Mouse (Mus musculus): ENCODE measurements around the gene Hgd. TPM values are rescaled to one million over a fixed set of nuclear protein-coding genes. Genes with fewer than 3 reads are reported as not detected.
"Not testable (repeated sequence)": the region's sequence is repeated elsewhere in the genome, so short reads cannot be mapped to it uniquely, and the experiment has no call there.

The Hgd gene
- total RNA-seq, 1 experiment from 2014 or later, result not detected

DNA sequence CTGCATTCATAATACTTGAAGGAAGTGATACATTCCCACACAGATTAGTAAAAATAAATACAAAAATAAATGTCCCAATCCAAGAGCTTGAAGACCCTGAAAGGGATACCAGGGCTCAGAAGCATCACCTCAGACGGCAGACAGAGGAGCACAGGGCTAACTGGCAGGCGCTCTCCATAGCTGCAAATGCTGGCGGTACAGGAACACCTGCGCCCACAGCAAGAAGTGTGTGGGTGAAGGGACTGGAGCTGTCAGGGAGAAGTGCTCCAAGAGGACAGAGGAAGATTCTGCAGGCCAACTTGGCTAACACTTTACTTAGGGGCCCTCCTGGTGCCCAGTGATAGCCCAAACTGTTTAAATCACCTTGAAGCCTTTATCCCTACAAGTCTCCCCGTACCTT, 32.1 kb downstream of the Hgd start:
- no peak for ATAC-seq (replicated peaks in 1 of 2; ENCODE audit: insufficient read depth in 1 of 2, low FRiP score in 2 of 2, low TSS enrichment in 1 of 2, low read depth in 1 of 2, poor library complexity in 2 of 2, severe bottlenecking in 2 of 2)

DNA sequence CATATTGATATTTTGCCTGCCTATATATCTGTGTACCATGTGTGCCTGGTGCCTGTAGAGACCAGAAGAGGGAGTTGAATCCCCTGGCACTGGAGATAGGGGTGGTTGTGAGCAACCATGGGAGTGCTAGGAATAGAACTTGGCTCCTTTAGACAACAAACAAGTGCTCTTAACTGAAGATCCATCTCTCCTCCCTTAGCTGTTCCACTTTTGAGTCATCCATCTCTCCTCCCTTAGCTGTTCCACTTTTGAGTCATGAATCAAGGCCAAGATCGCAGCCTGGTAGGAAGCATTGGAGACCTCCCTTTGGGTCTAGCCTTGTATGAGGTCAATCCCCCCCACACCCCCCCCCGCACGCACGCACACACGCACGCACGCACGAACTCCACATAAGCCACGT, 34.6 kb downstream of the Hgd start:
- ATAC-seq (replicated peaks in 1 of 2; ENCODE audit: insufficient read depth in 1 of 2, low FRiP score in 2 of 2, low TSS enrichment in 1 of 2, low read depth in 1 of 2, poor library complexity in 2 of 2, severe bottlenecking in 2 of 2), result no peak

DNA sequence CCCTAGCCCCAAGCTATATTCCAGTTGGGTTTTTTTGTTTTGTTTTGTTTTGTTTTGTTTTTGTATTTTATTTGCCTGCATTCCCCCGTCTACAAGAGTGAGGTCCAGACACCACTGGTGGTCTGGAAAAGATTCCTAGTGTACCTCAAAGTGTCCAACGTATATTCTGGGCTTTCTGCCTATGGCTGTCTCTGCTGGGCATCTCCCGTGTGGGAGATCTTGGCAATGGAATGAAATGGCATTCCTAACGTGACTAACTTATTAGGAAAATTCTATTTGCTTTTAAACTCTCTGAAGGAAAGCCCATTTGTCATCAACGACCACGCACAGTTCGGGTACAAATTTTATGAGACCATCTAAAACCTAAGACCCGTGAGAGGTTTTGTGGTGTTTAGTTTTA, 35.5 kb downstream of the Hgd start:
- ATAC-seq (replicated peaks in 1 of 2; ENCODE audit: insufficient read depth in 1 of 2, low FRiP score in 2 of 2, low TSS enrichment in 1 of 2, low read depth in 1 of 2, poor library complexity in 2 of 2, severe bottlenecking in 2 of 2), result no peak

- ATAC-seq (replicated peaks in 1 of 2; ENCODE audit: insufficient read depth in 1 of 2, low FRiP score in 2 of 2, low TSS enrichment in 1 of 2, low read depth in 1 of 2, poor library complexity in 2 of 2, severe bottlenecking in 2 of 2), result no peak
These were observed 36.2 kb downstream of the Hgd start for GRCm38 (mm10) chr16:37616104-37616503.

- no peak for ATAC-seq (replicated peaks in 1 of 2; ENCODE audit: insufficient read depth in 1 of 2, low FRiP score in 2 of 2, low TSS enrichment in 1 of 2, low read depth in 1 of 2, poor library complexity in 2 of 2, severe bottlenecking in 2 of 2)
These were observed 37.7 kb downstream of the Hgd start for GRCm38 (mm10) chr16:37617695-37618094.

DNA sequence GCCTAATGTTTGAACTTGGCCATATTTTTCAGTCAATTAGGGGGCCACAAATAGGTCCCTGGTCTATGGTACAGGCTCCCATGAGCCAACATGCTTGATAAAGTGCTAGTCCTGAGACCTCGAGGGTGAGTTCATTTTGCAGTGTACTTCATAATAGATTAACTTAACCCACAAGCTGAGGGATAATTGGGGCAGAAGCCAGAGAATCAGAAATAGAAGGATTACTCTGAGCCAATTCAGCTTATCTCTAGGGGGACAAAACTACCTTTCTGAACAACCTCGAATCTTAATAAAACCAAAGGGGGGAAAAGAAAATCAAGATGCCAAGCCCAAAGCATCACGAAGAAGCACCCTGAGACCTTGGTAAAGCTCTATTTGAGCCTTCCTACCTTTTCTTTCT, 42.5 kb downstream of the Hgd start:
- no peak for ATAC-seq (replicated peaks in 1 of 2; ENCODE audit: insufficient read depth in 1 of 2, low FRiP score in 2 of 2, low TSS enrichment in 1 of 2, low read depth in 1 of 2, poor library complexity in 2 of 2, severe bottlenecking in 2 of 2)

DNA sequence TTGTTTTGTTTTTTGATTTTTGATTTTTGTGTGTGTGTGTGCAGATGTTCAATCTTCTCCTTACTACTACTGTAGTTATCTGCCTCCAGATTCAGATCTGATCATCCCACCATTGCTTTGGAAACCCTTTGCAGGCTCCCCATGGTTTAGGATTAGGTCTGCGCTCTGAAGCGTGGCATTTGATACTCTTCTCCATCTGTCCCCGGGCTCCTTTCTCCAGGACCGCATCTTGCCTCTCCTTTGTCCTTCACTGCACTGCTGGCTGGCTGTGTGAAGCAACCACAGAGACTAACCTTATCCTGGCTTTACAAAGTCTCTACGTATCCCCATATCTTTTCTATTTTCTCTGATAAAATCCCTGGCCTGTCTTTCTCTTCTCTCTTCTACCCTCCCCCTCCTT, 43.0 kb downstream of the Hgd start:
- ATAC-seq (replicated peaks in 1 of 2; ENCODE audit: insufficient read depth in 1 of 2, low FRiP score in 2 of 2, low TSS enrichment in 1 of 2, low read depth in 1 of 2, poor library complexity in 2 of 2, severe bottlenecking in 2 of 2), result no peak

DNA sequence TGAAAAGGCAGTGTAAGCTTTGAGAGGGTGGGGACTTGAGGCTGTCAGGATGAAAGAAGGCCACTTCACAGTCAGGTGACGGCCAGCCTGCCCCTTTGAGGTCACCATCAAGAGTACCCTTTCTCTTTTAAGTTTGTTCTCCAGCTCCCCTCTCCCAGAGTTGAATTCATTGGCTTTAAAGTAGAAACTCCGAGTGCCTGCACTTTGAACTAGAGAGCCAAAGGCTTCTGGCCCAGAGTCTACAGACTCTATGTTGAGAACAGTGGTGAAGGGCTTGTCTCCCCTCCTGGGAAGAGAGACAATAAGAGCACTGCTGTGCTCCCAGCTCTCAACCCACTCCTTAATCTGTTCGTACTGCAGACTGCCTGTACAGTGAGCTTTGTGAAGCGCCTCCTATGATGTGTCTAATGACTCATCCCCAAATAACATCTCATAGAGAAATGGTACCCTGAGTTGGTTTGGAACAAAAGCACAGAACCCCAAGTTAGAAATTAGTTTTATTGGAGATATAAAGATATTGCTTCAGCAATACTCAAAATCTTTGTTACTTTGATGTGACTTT, 46.5 kb downstream of the Hgd start:
- ATAC-seq (replicated peaks in 1 of 2; ENCODE audit: insufficient read depth in 1 of 2, low FRiP score in 2 of 2, low TSS enrichment in 1 of 2, low read depth in 1 of 2, poor library complexity in 2 of 2, severe bottlenecking in 2 of 2), result no peak

GRCm38 (mm10) chr16:37628336-37628735, 48.4 kb downstream of the Hgd start:
- no peak for ATAC-seq (replicated peaks in 1 of 2; ENCODE audit: insufficient read depth in 1 of 2, low FRiP score in 2 of 2, low TSS enrichment in 1 of 2, low read depth in 1 of 2, poor library complexity in 2 of 2, severe bottlenecking in 2 of 2)

DNA sequence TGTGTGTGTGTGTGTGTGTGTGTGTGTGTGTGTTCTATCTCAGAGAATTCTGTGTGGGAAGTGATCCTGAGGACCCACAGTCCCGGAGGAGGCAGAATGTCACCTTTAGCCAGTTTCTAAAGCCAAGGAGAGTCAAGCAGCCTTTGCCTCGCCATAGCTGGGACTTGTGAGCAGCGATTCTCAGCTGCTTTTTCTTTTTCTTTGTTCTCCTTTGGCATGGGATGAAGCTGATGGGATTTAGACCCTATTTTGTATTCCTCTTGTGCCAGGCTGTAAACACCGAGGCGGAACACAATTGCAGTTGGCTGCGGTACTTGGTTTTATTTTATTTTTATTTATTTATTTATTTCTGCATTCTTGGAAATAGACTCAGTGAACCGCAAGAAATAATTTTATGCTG, 49.1 kb downstream of the Hgd start:
- no peak for ATAC-seq (replicated peaks in 1 of 2; ENCODE audit: insufficient read depth in 1 of 2, low FRiP score in 2 of 2, low TSS enrichment in 1 of 2, low read depth in 1 of 2, poor library complexity in 2 of 2, severe bottlenecking in 2 of 2)

DNA sequence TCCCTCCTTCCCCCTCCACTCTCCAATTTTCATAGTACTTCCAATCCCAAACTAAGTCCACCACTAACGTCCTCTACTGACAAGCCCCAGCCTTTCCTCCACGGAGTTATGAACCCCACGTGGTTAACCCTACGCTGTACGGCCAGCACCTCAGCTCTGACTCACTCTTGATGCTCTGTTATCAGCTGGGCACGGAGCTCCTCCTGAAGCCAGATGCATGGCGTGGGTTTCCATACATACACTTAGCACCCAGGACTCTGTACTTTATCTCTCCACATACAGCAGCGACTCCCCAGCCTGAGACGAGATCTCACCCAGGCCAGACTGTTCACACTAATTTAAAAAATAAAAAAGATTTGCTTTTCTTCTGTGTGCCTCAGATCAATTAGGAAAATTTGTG, 54.6 kb downstream of the Hgd start:
- ATAC-seq (replicated peaks in 1 of 2; ENCODE audit: insufficient read depth in 1 of 2, low FRiP score in 2 of 2, low TSS enrichment in 1 of 2, low read depth in 1 of 2, poor library complexity in 2 of 2, severe bottlenecking in 2 of 2), result no peak

DNA sequence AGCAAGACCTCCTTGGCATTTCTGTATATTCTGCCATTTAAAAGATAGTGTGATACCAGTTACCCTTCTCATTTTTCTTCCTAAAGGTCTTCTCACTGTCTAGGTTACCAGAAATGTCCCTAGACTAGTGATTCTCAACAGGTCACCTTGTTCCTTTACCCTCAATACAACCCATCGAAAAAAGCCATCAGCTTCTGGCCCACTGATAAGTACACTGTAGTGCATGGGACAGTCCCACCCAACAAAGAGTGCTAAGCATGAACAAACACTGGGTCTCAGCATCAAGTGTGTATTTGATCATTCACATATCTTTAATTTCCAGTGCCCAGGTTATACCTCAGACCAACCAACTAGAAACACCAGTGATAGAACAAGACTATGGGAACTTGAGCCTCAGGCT, 55.1 kb downstream of the Hgd start:
- no peak for ATAC-seq (replicated peaks in 1 of 2; ENCODE audit: insufficient read depth in 1 of 2, low FRiP score in 2 of 2, low TSS enrichment in 1 of 2, low read depth in 1 of 2, poor library complexity in 2 of 2, severe bottlenecking in 2 of 2)

DNA sequence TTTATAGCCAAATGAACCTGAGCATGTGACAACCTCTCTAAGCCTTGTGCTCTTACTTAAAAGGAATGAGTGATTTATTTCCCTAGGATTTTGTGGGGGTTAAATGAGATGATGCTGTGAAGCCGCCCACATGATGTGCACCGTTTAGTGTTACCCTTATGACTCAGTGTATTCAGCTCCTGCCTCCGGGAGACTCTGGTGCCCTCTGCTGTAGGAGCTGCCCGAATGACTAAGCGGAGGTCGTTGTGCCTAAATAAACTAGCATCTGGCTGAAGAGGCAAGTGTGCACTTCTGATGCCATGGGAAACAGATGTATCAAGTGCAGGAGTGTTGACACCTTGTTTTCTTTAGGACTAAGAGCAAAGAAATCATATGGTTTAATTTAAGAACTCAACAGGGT, 56.2 kb downstream of the Hgd start:
- peak in 1 of 2 experiments; percentile 32; a peak in 2 of 4 replicates for ATAC-seq (replicated peaks in 1 of 2; ENCODE audit: insufficient read depth in 1 of 2, low FRiP score in 2 of 2, low TSS enrichment in 1 of 2, low read depth in 1 of 2, poor library complexity in 2 of 2, severe bottlenecking in 2 of 2)

- no peak for ATAC-seq (replicated peaks in 1 of 2; ENCODE audit: insufficient read depth in 1 of 2, low FRiP score in 2 of 2, low TSS enrichment in 1 of 2, low read depth in 1 of 2, poor library complexity in 2 of 2, severe bottlenecking in 2 of 2)
These were observed 57.8 kb downstream of the Hgd start for GRCm38 (mm10) chr16:37637802-37638201.

GRCm38 (mm10) chr16:37640522-37640921, 60.6 kb downstream of the Hgd start:
- not testable (repeated sequence) for ATAC-seq (replicated peaks in 1 of 2; ENCODE audit: insufficient read depth in 1 of 2, low FRiP score in 2 of 2, low TSS enrichment in 1 of 2, low read depth in 1 of 2, poor library complexity in 2 of 2, severe bottlenecking in 2 of 2)

GRCm38 (mm10) chr16:37644486-37644885, 64.5 kb downstream of the Hgd start:
- ATAC-seq (replicated peaks in 1 of 2; ENCODE audit: insufficient read depth in 1 of 2, low FRiP score in 2 of 2, low TSS enrichment in 1 of 2, low read depth in 1 of 2, poor library complexity in 2 of 2, severe bottlenecking in 2 of 2), result no peak

DNA sequence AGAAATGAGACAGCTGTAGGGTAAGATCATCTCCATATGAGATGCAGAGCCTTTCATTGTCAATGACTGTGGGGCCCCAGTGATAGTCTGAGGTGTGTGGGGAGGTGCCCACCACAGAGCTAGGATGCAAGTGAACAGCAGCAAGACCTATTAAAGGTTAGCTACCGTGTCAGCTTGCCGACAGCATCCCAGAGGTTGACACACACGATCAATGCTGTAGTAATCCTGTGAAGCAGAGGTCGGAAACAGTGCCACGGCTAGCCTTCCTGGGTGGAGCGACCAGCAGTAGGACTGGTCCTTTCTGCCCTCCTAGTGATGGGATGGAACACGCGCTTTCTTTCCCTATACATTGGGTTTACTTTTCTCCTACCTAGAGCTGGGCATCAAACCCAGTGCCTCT, 65.3 kb downstream of the Hgd start:
- ATAC-seq (replicated peaks in 1 of 2; ENCODE audit: insufficient read depth in 1 of 2, low FRiP score in 2 of 2, low TSS enrichment in 1 of 2, low read depth in 1 of 2, poor library complexity in 2 of 2, severe bottlenecking in 2 of 2), result no peak

DNA sequence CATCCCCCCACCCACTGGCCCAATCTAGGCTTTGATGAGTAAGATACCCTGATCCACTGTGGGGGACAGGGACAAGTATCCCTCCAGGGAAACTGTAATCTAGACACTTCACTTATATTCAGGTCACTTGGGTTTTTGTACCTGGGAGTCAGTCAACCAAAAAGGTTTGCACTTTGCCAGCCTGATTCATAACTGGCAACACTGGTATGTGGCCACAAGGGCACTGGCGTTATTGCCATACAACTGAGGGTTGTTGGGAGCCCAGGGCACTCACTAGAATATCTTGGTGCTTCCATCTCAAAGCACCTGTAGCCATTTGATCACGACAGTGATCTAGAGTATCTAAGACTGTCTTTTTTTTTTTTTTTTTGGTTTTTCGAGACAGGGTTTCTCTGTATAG, 65.8 kb downstream of the Hgd start:
- no peak for ATAC-seq (replicated peaks in 1 of 2; ENCODE audit: insufficient read depth in 1 of 2, low FRiP score in 2 of 2, low TSS enrichment in 1 of 2, low read depth in 1 of 2, poor library complexity in 2 of 2, severe bottlenecking in 2 of 2)

- no peak for ATAC-seq (replicated peaks in 1 of 2; ENCODE audit: insufficient read depth in 1 of 2, low FRiP score in 2 of 2, low TSS enrichment in 1 of 2, low read depth in 1 of 2, poor library complexity in 2 of 2, severe bottlenecking in 2 of 2)
These were observed 67.1 kb downstream of the Hgd start for GRCm38 (mm10) chr16:37647067-37647466.

DNA sequence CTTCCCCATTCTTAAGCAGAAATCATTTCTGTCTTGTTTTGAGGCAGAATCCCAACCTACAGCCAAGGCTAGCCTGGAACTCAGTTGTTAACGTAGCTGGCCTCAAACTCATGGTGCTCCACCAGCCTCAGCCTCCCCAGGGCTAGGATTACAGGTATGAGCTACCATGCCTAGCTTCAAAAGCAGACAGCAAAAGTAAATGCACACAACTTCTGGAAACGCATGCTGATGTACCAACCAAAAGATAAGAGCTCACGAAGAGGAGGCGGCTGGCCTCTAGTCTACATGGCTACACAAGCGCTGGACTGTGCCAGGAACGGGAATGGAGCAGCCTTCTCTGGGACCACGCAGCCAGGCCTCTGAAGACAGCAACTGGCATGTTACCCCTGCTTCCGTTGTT, 68.0 kb downstream of the Hgd start:
- no peak for ATAC-seq (replicated peaks in 1 of 2; ENCODE audit: insufficient read depth in 1 of 2, low FRiP score in 2 of 2, low TSS enrichment in 1 of 2, low read depth in 1 of 2, poor library complexity in 2 of 2, severe bottlenecking in 2 of 2)

All from hematopoietic stem cell, adult 5-6 weeks (primary cell).